Mouse (Mus musculus) lung, postnatal 0 days (tissue): ENCODE results near the gene Adora3. TPM values are rescaled to one million over a fixed set of nuclear protein-coding genes. Genes with fewer than 3 reads are reported as not detected.
A peak's percentile ranks its signal among the peaks of the same experiment; 100 is the strongest.
"Not testable (repeated sequence)": the region's sequence is repeated elsewhere in the genome, so short reads cannot be mapped to it uniquely, and the experiment has no call there.

Experiments
- ATAC-seq: fragments of 200-750 bp; cut with Nextera tagmentation; 2 replicates; pipeline ENCODE4 v1.8.0; 2017; ENCODE audit warnings: moderate library complexity
- DNase-seq: peaks from one replicate; pipeline ENCODE4 v3.0.0-alpha.2; 2016; ENCODE audit warnings: low spot score
- H3K27ac ChIP-seq: fragments of 300-500 bp; sonication (generic); 2 replicates; pipeline ENCODE4 v1.5.1; 2014; ENCODE audit warnings: antibody characterized with exemption, mild to moderate bottlenecking, low read length, mixed read lengths
- H3K27me3 ChIP-seq: fragments of 300-500 bp; sonication (generic); replicated peaks from 2 replicates; pipeline ENCODE4 v1.6.1; 2014; ENCODE audit warnings: low read length, mixed read lengths; ENCODE audit not compliant: insufficient read depth
- H3K36me3 ChIP-seq: fragments of 300-500 bp; sonication (generic); 2 replicates; pipeline ENCODE4 v1.6.1; 2014; ENCODE audit warnings: low read length, mixed read lengths; ENCODE audit not compliant: insufficient read depth
- H3K4me1 ChIP-seq: fragments of 300-500 bp; sonication (generic); 2 replicates; pipeline ENCODE4 v1.6.1; 2014; ENCODE audit warnings: antibody characterized with exemption, low read depth, low read length, mixed read lengths; ENCODE audit not compliant: insufficient read depth
- H3K4me2 ChIP-seq: fragments of 300-500 bp; sonication (generic); replicated peaks from 2 replicates; pipeline ENCODE4 v1.6.1; 2014; ENCODE audit warnings: low read depth, mild to moderate bottlenecking, low read length, moderate library complexity, mixed read lengths
- H3K4me3 ChIP-seq: fragments of 300-500 bp; sonication (generic); 2 replicates; pipeline ENCODE4 v1.5.1; 2014; ENCODE audit warnings: low read depth, low read length
- H3K9ac ChIP-seq: fragments of 300-500 bp; sonication (generic); replicated peaks from 2 replicates; pipeline ENCODE4 v1.6.1; 2014; ENCODE audit warnings: low read depth, mild to moderate bottlenecking
- H3K9me3 ChIP-seq: fragments of 300-500 bp; sonication (generic); 2 replicates; pipeline ENCODE4 v1.6.1; 2016; ENCODE audit warnings: low read length, mixed read lengths
- CTCF ChIP-seq: IDR thresholded peaks from 2 replicates; pipeline ENCODE4 v1.5.1; 2016; ENCODE audit warnings: antibody characterized with exemption, mild to moderate bottlenecking
- EP300 ChIP-seq: IDR thresholded peaks from 2 replicates; pipeline ENCODE4 v1.6.1; 2016; ENCODE audit warnings: antibody characterized with exemption, mild to moderate bottlenecking, control low read depth
- WGBS: fragments of 180-500 bp; shearing (Covaris S2); extraction: QIAGEN DNeasy Blood & Tissue Kit; methylation state at CpG from one replicate; pipeline ENCODE4 v1.1.7; 2014; 5-methylcytosine and 5-hydroxymethylcytosine counted together
- polyA plus RNA-seq: library from polyadenylated mRNA; unstranded; fragments of >200 nt; fragmentation: Nextera tagmentation; extraction: Ambion mirVana; gene quantifications from 2 replicates; pipeline ENCODE4 v1.2.1, GENCODE M21; 2015

Gene Adora3
- polyA plus RNA-seq, 1 experiment from 2014 or later = 0.82 TPM

DNA sequence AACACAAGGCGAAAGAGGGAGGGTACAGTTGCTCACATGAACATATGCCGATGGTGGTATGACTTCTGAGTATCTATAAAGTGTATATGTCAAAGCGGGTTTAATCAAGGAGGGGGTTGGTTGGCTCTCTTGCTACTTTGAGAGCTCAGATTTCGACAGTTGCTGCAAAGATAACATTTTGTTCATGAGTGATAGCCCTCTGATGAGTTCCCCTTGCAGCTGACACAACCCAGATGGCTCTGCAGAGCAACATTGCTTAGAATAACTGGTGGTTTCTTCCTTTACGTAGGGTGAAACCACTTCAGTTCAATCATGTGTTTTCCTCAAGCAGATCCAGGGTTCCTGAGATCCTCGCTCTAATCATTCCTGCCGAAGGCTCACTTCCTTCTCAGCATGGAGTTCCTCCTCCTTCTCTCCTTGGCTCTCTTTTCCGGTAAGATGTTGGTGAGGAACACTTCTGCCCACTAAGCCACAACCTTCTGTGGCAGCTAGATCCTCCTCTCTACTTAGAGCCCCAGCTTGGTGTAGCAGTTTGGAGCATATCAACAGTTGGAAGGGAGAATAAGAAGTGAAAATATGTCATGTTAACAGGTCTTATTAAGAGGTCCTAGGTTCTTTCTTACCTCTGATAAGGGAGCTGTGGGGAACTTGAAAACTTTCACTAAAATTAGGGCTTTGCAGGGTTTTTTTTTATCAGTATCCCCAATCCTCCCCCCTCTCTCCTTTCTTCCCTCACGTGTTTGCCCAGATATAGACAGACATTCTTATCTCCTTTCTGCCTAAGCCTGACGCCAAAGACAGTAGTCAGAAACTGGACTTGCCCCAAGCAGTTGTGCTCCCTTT is 43.4 kb downstream of the Adora3 start:
- Histone ChIP-seq H3K4me2 (no peak overlapping the region), H3K36me3 (no peaks in the 10 kb centered on the region), H3K9me3 (no peaks in the 10 kb centered on the region), H3K9ac (no peak overlapping the region), H3K4me1 (peaks cover 8% of the 10 kb centered on the region; the same call in 1 of the 2 replicates), H3K27me3 (no peaks in the 10 kb centered on the region), H3K4me3 (no peak overlapping the region), H3K27ac (peak overlapping the region; percentile 67)
- DNase-seq = peak; percentile 33
- WGBS = 18% methylated on average over 10 of the region's 10 CpGs
- ATAC-seq = no peak
- TF ChIP-seq CTCF (no peak), EP300 (no peak)

DNA sequence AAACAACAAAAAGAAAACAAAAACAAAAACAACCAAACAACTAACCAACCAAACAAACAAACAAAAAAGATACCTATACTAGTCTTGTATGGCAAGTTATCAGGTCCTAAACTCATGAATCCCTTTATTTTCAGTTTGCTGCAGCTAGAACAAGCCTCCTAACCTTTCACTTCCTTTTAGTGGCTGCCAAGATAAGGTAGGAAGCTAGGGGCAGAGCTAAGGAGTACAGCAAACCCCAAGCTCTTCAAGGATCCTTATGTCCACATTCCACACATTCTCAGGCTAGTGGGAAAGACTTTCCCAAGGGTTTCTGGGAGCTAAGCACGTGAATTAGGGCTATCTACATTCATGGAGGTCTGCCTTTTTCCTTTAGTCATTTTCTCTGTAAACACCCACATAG is 44.6 kb downstream of the Adora3 start:
- Histone ChIP-seq H3K9me3 (no peaks in the 10 kb centered on the region), H3K9ac (no peak overlapping the region), H3K4me2 (no peak overlapping the region), H3K4me1 (peaks cover 8% of the 10 kb centered on the region; the same call in 1 of the 2 replicates), H3K27me3 (no peaks in the 10 kb centered on the region), H3K27ac (peak overlapping the region; percentile 34; the same call in 1 of the 2 replicates), H3K36me3 (no peaks in the 10 kb centered on the region), H3K4me3 (no peak overlapping the region)
- 12% methylated on average over 1 of the region's 1 CpGs for WGBS
- ATAC-seq = peak; percentile 87
- peak; percentile 41 for TF ChIP-seq CTCF
- peak; percentile 92 for TF ChIP-seq EP300
- peak; percentile 89 for DNase-seq

DNA sequence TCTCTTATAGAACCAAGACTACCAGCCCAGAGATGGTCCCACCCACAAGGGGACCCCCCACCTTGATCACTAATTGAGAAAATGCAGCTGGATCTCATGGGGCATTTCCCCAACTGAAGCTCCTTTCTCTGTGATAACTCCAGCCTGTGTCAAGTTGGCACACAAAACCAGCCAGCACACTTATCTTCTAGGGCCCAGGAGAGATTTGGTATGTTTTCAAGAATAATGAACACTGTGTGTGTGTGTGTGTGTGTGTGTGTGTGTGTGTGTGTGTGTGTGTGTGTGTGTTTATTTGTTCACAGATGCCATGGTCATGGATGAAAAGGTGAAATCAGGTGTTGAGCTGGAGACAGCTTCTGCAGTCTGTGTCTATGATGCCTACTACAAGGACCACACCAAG is 45.8 kb downstream of the Adora3 start:
- ATAC-seq, H3K9me3 ChIP-seq, H3K4me3 ChIP-seq, H3K4me2 ChIP-seq, H3K36me3 ChIP-seq, DNase-seq, H3K27ac ChIP-seq, H3K9ac ChIP-seq, H3K27me3 ChIP-seq, H3K4me1 ChIP-seq: not testable (repeated sequence)

DNA sequence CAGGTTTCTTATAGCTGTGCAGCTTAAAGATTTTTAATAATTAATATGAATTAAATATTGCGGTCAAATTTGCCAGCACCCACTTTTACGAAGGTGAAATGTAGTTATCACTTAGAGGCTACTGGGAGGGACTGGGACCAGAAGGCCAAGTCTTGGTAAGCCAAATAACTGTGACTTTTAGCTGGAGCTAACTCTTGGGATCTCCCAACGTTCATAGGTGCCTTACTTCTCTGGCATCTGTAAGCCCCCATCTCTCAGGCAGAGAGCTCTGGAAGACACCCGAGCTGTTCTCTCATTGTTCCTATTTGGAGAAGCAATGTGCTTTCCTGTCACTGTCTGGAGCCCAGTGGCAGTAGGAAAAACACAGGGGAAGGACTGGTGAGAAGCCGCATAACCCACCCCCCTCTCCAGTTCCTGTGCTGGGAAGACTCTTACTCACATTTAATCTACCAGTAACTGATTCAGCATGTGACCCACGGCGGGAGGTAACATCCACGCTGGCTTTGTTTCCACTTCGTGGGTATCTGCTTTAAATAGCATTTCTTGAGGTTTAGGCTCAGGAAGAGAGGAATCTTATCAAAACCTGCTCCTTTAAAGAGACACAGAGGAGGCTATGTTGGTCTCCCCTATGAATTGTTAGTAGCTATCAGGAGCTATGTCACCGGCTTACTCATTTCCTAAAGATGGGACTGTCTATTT is 47.1 kb downstream of the Adora3 start:
- no peak overlapping the region for H3K4me2 ChIP-seq
- no peak overlapping the region for H3K4me3 ChIP-seq
- no peaks in the 10 kb centered on the region for H3K36me3 ChIP-seq
- H3K4me1 ChIP-seq = no peaks in the 10 kb centered on the region; the same call in 1 of the 2 replicates
- no peak for TF ChIP-seq CTCF
- no peak for TF ChIP-seq EP300
- ATAC-seq (no peak), DNase-seq (no peak)
- H3K27me3 ChIP-seq = no peaks in the 10 kb centered on the region
- no peak overlapping the region for H3K27ac ChIP-seq
- no peak overlapping the region for H3K9ac ChIP-seq
- WGBS = 58% methylated on average over 10 of the region's 10 CpGs
- no peaks in the 10 kb centered on the region for H3K9me3 ChIP-seq

DNA sequence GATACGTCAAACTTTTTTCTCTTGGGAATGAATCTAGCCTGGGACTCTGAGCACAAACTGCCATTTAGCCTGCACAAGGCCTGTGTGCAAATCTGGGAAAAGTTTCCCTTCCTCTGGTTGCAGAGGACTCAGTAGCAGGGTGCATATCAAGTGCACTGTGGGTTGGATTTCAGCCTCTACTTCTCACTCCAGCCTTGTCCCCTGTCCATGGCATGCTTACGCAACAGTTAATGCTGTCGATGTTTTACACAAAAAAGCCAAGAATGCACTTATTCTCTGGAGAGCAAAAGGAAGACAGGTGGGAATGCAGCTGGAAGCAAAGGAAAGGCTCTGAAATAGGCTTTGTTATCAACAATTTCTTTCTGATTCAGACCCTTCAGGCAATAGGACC is 47.7 kb downstream of the Adora3 start:
- no peaks in the 10 kb centered on the region for H3K27me3 ChIP-seq
- ATAC-seq (no peak), DNase-seq (no peak)
- H3K9ac ChIP-seq = no peak overlapping the region
- no peaks in the 10 kb centered on the region for H3K4me1 ChIP-seq
- WGBS = 51% methylated on average over 3 of the region's 3 CpGs
- no peak overlapping the region for H3K4me3 ChIP-seq
- no peaks in the 10 kb centered on the region for H3K9me3 ChIP-seq
- H3K4me2 ChIP-seq = no peak overlapping the region
- TF ChIP-seq CTCF = no peak
- no peak for TF ChIP-seq EP300
- no peak overlapping the region for H3K27ac ChIP-seq
- no peaks in the 10 kb centered on the region for H3K36me3 ChIP-seq

DNA sequence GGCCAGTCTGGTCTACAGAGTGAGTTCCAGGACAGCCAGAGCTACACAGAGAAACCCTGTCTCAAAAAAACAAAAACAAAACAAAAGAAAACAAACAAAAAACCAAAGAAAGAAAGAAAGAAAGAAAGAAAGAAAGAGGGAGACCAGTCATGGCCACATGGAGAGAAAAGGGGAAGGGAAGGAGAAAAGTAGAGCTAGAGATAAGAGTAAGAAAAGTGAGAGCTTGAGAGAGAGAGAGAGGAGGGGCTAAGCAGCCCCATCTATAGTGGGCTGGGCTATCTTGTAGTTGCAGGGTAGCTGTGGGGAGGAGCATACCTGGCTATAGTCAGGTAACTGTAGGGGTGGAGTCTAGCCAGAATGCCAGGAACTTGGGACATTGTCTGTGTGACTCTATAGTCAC is 50.1 kb downstream of the Adora3 start:
- not testable (repeated sequence) for DNase-seq, H3K27me3 ChIP-seq, ATAC-seq, H3K4me3 ChIP-seq, H3K36me3 ChIP-seq, H3K4me2 ChIP-seq, H3K27ac ChIP-seq, H3K9ac ChIP-seq, H3K9me3 ChIP-seq, H3K4me1 ChIP-seq
